Comparison of ENCODE assay signal across 16 mouse cellular contexts in genomic region chr2:102945111-102945510, GRCm38 (mm10). TPM values are rescaled to one million over a fixed set of nuclear protein-coding genes. Genes with fewer than 3 reads are reported as not detected.
DNase-seq lines count a peak whose midpoint lies in the region; ATAC-seq and TF ChIP-seq lines count a peak whose summit lies in the region.
"Had no signal": no experiment of that assay in that cellular context is flagged by ENCODE, and none has a peak within 500 bp of the region (broad histone marks: within the 10 kb centered on the region; RNA-seq: fewer than 3 reads in every experiment).

No protein-coding gene starts in this region.

- no peak overlapping the region for H3K9ac ChIP-seq in liver, embryonic 11.5 days (ENCODE audit: low read depth, low read length)
- no peak overlapping the region for H3K9ac ChIP-seq in embryonic facial prominence, embryonic 15.5 days
- H3K9ac ChIP-seq in kidney, embryonic 14.5 days (ENCODE audit: low read depth, low read length): no peak overlapping the region
- H3K9ac ChIP-seq: forebrain, embryonic 15.5 days; liver, embryonic 14.5 days; neural tube, embryonic 13.5 days had no signal

- no peak overlapping the region for H3K27ac ChIP-seq in liver, embryonic 11.5 days (ENCODE audit: low read depth, low read length)
- peak overlapping the region; percentile 84 for H3K27ac ChIP-seq in embryonic facial prominence, embryonic 15.5 days (replicated peaks)
- H3K27ac ChIP-seq in small intestine, adult 2 months (ENCODE audit: insufficient read depth, low read depth, low read length): peak overlapping the region; percentile 17; the same call in 1 of the 2 replicates
- H3K27ac ChIP-seq in kidney, embryonic 14.5 days (ENCODE audit: low read depth, low read length): no peak overlapping the region
- H3K27ac ChIP-seq: forebrain, embryonic 15.5 days; liver, embryonic 14.5 days; neural tube, embryonic 13.5 days had no signal

- H3K4me2 ChIP-seq in liver, embryonic 11.5 days: no peak overlapping the region
- H3K4me2 ChIP-seq in embryonic facial prominence, embryonic 15.5 days (replicated peaks): no peak overlapping the region
- no peak overlapping the region for H3K4me2 ChIP-seq in kidney, embryonic 14.5 days (replicated peaks; ENCODE audit: low read depth, low read length)
- H3K4me2 ChIP-seq: forebrain, embryonic 15.5 days; neural tube, embryonic 13.5 days had no signal

- no peaks in the 10 kb centered on the region for H3K9me3 ChIP-seq in liver, embryonic 11.5 days (ENCODE audit: control insufficient read depth, low read length)
- no peaks in the 10 kb centered on the region for H3K9me3 ChIP-seq in embryonic facial prominence, embryonic 15.5 days (replicated peaks)
- no peaks in the 10 kb centered on the region for H3K9me3 ChIP-seq in kidney, embryonic 14.5 days (ENCODE audit: control insufficient read depth, low read length)
- H3K9me3 ChIP-seq: forebrain, embryonic 15.5 days; G1E; neural tube, embryonic 13.5 days had no signal

- no peak for TF ChIP-seq CTCF in small intestine, adult 2 months (IDR thresholded peaks at IDR 0.05; ENCODE audit: extremely low read depth, insufficient read length, insufficient replicate concordance, low read depth, low read length)

- TF ChIP-seq POLR2A in small intestine, adult 2 months (IDR thresholded peaks at IDR 0.05; ENCODE audit: low read depth, low read length): no peak

- ATAC-seq in liver, embryonic 11.5 days (replicated peaks; ENCODE audit: low FRiP score): no peak
- no peak for ATAC-seq in embryonic facial prominence, embryonic 15.5 days (ENCODE audit: insufficient number of reproducible peaks, low FRiP score, low TSS enrichment, low read depth)
- no peak for ATAC-seq in kidney, embryonic 14.5 days (ENCODE audit: low FRiP score, low TSS enrichment)
- ATAC-seq: forebrain, embryonic 15.5 days had no signal

- H3K27me3 ChIP-seq in liver, embryonic 11.5 days (replicated peaks; ENCODE audit: control insufficient read depth, insufficient read depth, low read length): no peaks in the 10 kb centered on the region
- H3K27me3 ChIP-seq in embryonic facial prominence, embryonic 15.5 days: no peaks in the 10 kb centered on the region
- no peaks in the 10 kb centered on the region for H3K27me3 ChIP-seq in small intestine, adult 2 months (ENCODE audit: control insufficient read depth, insufficient read depth, low read length)
- H3K27me3 ChIP-seq in kidney, embryonic 14.5 days (ENCODE audit: control insufficient read depth, insufficient read depth, low read length): no peaks in the 10 kb centered on the region
- H3K27me3 ChIP-seq: forebrain, embryonic 15.5 days; neural tube, embryonic 13.5 days had no signal

- 53% methylated on average over 1 of the region's 1 CpGs for WGBS in liver, embryonic 11.5 days
- WGBS in embryonic facial prominence, embryonic 15.5 days: 41% methylated on average over 1 of the region's 1 CpGs
- 60% methylated on average over 1 of the region's 1 CpGs for WGBS in small intestine, adult 2 months
- 67% methylated on average over 1 of the region's 1 CpGs for WGBS in kidney, embryonic 14.5 days

- DNase-seq in liver, embryonic 11.5 days (ENCODE audit: low spot score): peak; percentile 24
- no peak for DNase-seq in liver
- DNase-seq in NIH3T3 (ENCODE audit: low read depth): peak; percentile 36
- DNase-seq in adrenal gland, postnatal 25 days: no peak
- DNase-seq: cerebellum, adult 18-20 months; heart, adult 18-20 months; kidney, adult 9 months; kidney, postnatal 4 days; thymus, postnatal 4 days had no signal

- H3K4me3 ChIP-seq in liver, embryonic 11.5 days (ENCODE audit: low read depth, low read length): no peak overlapping the region
- H3K4me3 ChIP-seq in embryonic facial prominence, embryonic 15.5 days (replicated peaks): no peak overlapping the region
- H3K4me3 ChIP-seq in small intestine, adult 2 months (ENCODE audit: low read depth, low read length): no peak overlapping the region
- H3K4me3 ChIP-seq in kidney, embryonic 14.5 days (ENCODE audit: low read length): no peak overlapping the region
- H3K4me3 ChIP-seq: forebrain, embryonic 15.5 days; neural tube, embryonic 13.5 days had no signal

- H3K4me1 ChIP-seq in liver, embryonic 11.5 days (replicated peaks; ENCODE audit: control insufficient read depth, insufficient read depth, low read length): no peaks in the 10 kb centered on the region
- peaks cover 42% of the 10 kb centered on the region for H3K4me1 ChIP-seq in embryonic facial prominence, embryonic 15.5 days
- peaks cover 2% of the 10 kb centered on the region; the same call in 1 of the 2 replicates for H3K4me1 ChIP-seq in small intestine, adult 2 months (ENCODE audit: control insufficient read depth, insufficient read depth, insufficient read length, low read length)
- H3K4me1 ChIP-seq in kidney, embryonic 14.5 days (ENCODE audit: control insufficient read depth, insufficient read depth, low read length): no peaks in the 10 kb centered on the region

- no peaks in the 10 kb centered on the region for H3K36me3 ChIP-seq in liver, embryonic 11.5 days (ENCODE audit: control insufficient read depth, insufficient read depth, low read length)
- no peaks in the 10 kb centered on the region for H3K36me3 ChIP-seq in embryonic facial prominence, embryonic 15.5 days
- no peaks in the 10 kb centered on the region for H3K36me3 ChIP-seq in small intestine, adult 2 months (ENCODE audit: control insufficient read depth, insufficient read depth, low read length)
- H3K36me3 ChIP-seq in kidney, embryonic 14.5 days (ENCODE audit: control insufficient read depth, insufficient read depth, low read length): no peaks in the 10 kb centered on the region
- H3K36me3 ChIP-seq: forebrain, embryonic 15.5 days; G1E; neural tube, embryonic 13.5 days had no signal

RNA-seq across cellular contexts. Expression of gene Cd44, which starts 43.6 kb away (rescaled TPM):
- 25.9 and 28.1 TPM in 2 replicates for polyA plus RNA-seq in liver, embryonic 11.5 days (2014; fragmentation: Nextera tagmentation; extraction: Ambion mirVana)
- 56.9 and 58.9 TPM in 2 replicates for polyA plus RNA-seq in embryonic facial prominence, embryonic 15.5 days (2015; fragmentation: Nextera tagmentation; extraction: Ambion mirVana)
- 8.9 and 10.8 TPM in 2 replicates for polyA plus RNA-seq in small intestine, adult 2 months (2012; rRNA removed)
- polyA plus RNA-seq in kidney, embryonic 14.5 days (2014; fragmentation: Nextera tagmentation; extraction: Ambion mirVana): 3.2 and 4.0 TPM in 2 replicates
- total RNA-seq in adrenal gland, postnatal 25 days (2021): 38.5 and 76.1 TPM in 2 replicates

Comparison
In these comparisons a context has a peak if more than half of its experiments do, and no peak if none do; other contexts are left out.
1. DNase-seq: peak in liver, embryonic 11.5 days (single experiment) and NIH3T3 (single experiment); none in liver (single experiment) and adrenal gland, postnatal 25 days (single experiment).
2. H3K27ac ChIP-seq: peak in embryonic facial prominence, embryonic 15.5 days (single experiment) and small intestine, adult 2 months (single experiment); none in liver, embryonic 11.5 days (single experiment) and kidney, embryonic 14.5 days (single experiment).